Mouse (Mus musculus) mature B cell (primary cell): ENCODE measurements around the gene Slc35c2.

Experiments
- in situ Hi-C: fragments of 300-500 bp; cut with MboI; formaldehyde crosslinking; loops from 2 replicates; pipeline ENCODE4 v1.14.3; 2019

Gene Slc35c2

GRCm38 (mm10) chr2:165238416-165239145 is 49.1 kb downstream of the Slc35c2 start:
- in situ Hi-C loops: no loop called here

- in situ Hi-C loops: no loop called here
Measured at GRCm38 (mm10) chr2:165234613-165235291, 52.9 kb downstream of the Slc35c2 start, which contains the start of gene Cdh22. Cdh22 (minus strand) TSS chr2:165234853.

GRCm38 (mm10) chr2:165234291-165234612 is 53.4 kb downstream of the Slc35c2 start:
- in situ Hi-C loops: no loop called here

GRCm38 (mm10) chr2:165233491-165234290 is 54.0 kb downstream of the Slc35c2 start:
- in situ Hi-C loops: no loop called here

- in situ Hi-C loops: no loop called here
Measured at GRCm38 (mm10) chr2:165229050-165229449, 58.6 kb downstream of the Slc35c2 start.
